Mouse (Mus musculus): ENCODE measurements around the gene Muc4. TPM values are rescaled to one million over a fixed set of nuclear protein-coding genes. Genes with fewer than 3 reads are reported as not detected.

Muc4 gene
- polyA plus RNA-seq (2017; shearing (Covaris generic)): 0.04 TPM

DNA sequence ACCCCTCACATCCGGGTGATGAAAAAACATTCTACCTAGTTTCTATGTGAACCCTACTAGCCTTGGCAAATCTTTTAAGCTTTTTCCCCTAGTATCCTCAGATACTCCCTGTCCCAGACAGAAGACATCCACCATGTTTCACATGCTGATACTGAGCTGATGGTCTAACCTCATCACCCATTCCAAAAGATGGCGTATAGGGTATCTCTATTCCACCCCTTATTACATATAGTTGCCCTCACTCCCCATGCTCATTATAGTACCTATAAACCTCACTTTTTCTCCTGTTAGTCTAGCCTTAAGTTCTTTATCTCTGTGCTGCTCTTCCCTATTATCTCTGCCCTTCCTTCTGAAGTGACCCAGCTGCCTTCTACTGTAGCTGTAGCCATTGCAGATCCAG is at the start of gene Muc4:
Gene Muc4 (plus strand): TSS at position 301 of the 400 bp plus-strand sequence.

DNA sequence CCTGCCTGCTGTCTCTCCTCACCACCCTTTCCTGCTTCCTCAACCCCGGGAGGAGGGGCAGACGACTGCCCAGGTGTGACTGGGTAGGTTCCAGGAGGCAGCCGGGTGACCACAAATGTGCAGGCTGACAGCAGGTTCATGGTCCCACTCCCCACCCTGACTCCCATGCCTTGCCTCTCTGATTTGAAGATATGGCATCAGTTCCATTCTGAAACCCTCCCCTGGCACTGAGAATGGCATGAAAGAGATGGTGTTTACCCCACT is 61.7 kb downstream of the Muc4 start, which contains the start of gene Muc20:
Gene Muc20 (minus strand): TSS at position 10 of the 264 bp plus-strand sequence.

DNA sequence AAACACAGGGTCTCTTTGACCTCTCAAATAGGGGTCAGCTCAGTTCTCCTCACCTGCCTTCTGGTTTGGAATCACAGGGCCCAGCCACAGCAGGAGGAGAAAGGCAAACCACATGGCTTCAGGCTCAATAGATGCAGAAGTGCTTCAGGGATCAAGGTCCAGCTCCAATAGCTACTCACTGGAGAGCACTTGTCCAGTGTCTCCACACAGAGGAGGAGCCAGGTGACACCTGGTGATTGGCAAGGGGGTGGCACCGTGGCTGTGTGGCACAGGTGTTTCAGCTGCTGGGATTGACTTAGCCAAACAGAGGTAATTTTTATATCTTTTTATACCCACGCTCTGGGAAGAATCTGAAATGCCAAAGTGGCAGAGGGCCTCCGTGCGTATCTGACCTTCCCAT is 74.6 kb downstream of the Muc4 start, which contains the start of gene Smbd1:
Gene Smbd1 (minus strand): TSS at position 157 of the 400 bp plus-strand sequence.

Other genes starting within 250 kb of the Muc4 start
- not detected for gene Slc51a, start 248.0 kb upstream of the Muc4 start, polyA plus RNA-seq (2017; shearing (Covaris generic))
- gene Zdhhc19, start 239.6 kb upstream of the Muc4 start, polyA plus RNA-seq (2017; shearing (Covaris generic)): not detected
- gene Tfrc, start 127.0 kb upstream of the Muc4 start, polyA plus RNA-seq (2017; shearing (Covaris generic)): 39.1 TPM
- gene Tnk2, start 92.0 kb upstream of the Muc4 start, polyA plus RNA-seq (2017; shearing (Covaris generic)): 18.7 TPM
- gene Muc20, start 61.5 kb downstream of the Muc4 start, polyA plus RNA-seq (2017; shearing (Covaris generic)): 0.50 TPM
- not detected for gene Smbd1, start 74.6 kb downstream of the Muc4 start, polyA plus RNA-seq (2017; shearing (Covaris generic))
- gene Fyttd1, start 141.6 kb downstream of the Muc4 start, polyA plus RNA-seq (2017; shearing (Covaris generic)): 90.1 TPM
- gene Rubcn, start 141.9 kb downstream of the Muc4 start, polyA plus RNA-seq (2017; shearing (Covaris generic)): 23.0 TPM
- 108 TPM for gene Lrch3, start 178.2 kb downstream of the Muc4 start, polyA plus RNA-seq (2017; shearing (Covaris generic))